Mouse (Mus musculus): Measurements from ENCODE around the gene Gm21976.

DNA sequence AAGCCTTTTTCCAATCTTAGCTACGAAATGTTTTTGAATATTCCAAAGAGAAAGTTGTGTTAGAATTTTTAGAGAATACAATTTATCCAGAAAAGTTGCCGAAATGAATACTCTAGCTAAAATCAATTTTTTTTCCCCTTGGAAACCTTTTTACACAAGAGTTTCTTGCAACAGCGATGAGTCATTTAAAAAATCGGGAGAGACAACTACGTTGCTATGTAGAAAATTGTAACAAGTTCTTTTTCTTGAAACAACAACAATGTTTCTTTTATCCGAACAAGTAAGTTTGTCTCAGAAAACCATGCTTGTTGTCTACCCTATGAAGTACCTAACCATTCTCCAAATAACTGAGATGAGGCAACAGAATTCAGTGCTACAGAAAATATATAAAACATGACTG is 38.2 kb downstream of the Gm21976 start:
- no peak for TF ChIP-seq CTCF (conservative IDR thresholded peaks at IDR 0.05; ENCODE audit: low read length)
- no peak for TF ChIP-seq NANOG (IDR thresholded peaks at IDR 0.05; ENCODE audit: borderline replicate concordance, low read length)
